Mouse (Mus musculus) brain, embryonic 14.5 days (tissue): ENCODE results near the gene Cend1.

Source experiments
- CTCF ChIP-seq: fragments of 200-500 bp; IDR thresholded peaks from 2 replicates; pipeline ENCODE4 v1.5.1; 2012; ENCODE audit warnings: inconsistent platforms, mild to moderate bottlenecking, moderate library complexity, borderline replicate concordance; ENCODE audit not compliant: insufficient read depth, insufficient read length; ENCODE audit errors: extremely low read depth
- POLR2A ChIP-seq: fragments of 200-500 bp; IDR thresholded peaks from 2 replicates; pipeline ENCODE4 v1.6.1; 2012; ENCODE audit warnings: mild to moderate bottlenecking, inconsistent platforms, borderline replicate concordance; ENCODE audit not compliant: poor library complexity, insufficient read depth, insufficient read length, severe bottlenecking; ENCODE audit errors: extremely low read depth

- TF ChIP-seq POLR2A: no peak
- TF ChIP-seq CTCF: no peak
These were observed 36.7 kb upstream of the Cend1 start for GRCm38 (mm10) chr7:141466045-141466394.
